Mouse (Mus musculus): Measurements from ENCODE around the gene Skint10. TPM values are rescaled to one million over a fixed set of nuclear protein-coding genes. Genes with fewer than 3 reads are reported as not detected.

Gene Skint10
- total RNA-seq (2022) = not detected

GRCm38 (mm10) chr4:112774766-112775165 is at the start of gene Skint10:
Gene Skint10, minus strand, starts transcription at chr4:112774866.
- DNase-seq = no peak

- no peak for DNase-seq
Observed at GRCm38 (mm10) chr4:112790646-112791045, 16.0 kb upstream of the Skint10 start.

Other genes starting within 250 kb of the Skint10 start
- not detected for gene Skint2, start 217.7 kb downstream of the Skint10 start, total RNA-seq (2022)